Mouse (Mus musculus) B cell, adult 2 months (primary cell): ENCODE results near the gene Tnxb.

Experiments used
- DNase-seq, 2 experiments: peaks; one replicate each; pipeline ENCODE4 v3.0.0; 2022

Gene Tnxb

GRCm38 (mm10) chr17:34643944-34644343 is 26.4 kb upstream of the Tnxb start:
- DNase-seq = no peak

DNA sequence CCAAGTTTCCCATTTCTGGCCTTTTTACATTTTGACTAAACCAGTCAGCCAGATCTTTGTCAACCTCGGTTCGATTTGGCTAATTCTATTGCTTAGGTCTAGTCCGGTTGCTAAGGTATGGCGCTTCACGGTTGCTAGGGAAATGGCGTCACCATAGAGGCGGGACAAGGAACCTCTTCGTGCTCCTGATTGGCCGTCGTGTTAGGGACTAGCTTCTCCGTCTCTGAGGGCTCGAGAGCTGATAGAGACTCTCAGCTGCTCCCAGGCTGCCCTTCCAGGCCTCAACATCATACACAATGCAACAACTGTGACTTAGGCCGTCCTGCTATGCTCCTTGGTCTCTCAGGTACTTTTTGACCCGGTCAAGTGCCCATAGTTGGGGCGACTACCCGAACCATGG is 25.7 kb upstream of the Tnxb start, which contains the start of gene Fkbpl:
Gene Fkbpl, plus strand, starts transcription at position 157 of the 400 bp plus-strand sequence.
- DNase-seq = peak; percentile 96 to 97

DNA sequence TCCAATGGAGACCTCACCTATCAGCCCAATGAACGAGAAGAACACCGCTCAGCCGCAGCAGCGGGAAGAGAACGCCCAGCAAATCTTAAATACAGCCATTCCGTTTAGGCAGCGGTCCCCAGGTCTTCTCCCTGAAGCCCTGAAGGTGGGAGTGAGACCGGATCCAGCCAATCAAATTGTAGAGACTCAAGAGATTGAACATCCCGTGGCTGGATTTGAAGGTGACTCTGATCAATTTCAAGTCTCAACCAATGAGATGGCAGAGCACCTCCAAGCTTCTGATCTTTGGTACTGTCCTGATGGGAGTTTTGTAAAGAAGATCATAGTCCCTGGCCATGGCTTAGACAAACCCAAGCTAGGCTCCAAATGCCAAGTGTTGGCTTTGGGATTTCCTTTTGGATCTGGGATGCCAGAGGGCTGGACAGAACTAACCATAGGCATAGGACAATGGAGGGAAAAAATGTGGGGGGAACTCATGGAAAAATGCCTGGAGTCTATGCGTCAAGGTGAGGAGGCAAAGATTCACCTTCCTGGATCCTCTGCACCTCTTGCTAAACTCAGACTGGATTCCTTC is 25.0 kb upstream of the Tnxb start:
- no peak for DNase-seq

- DNase-seq = no peak
These were observed 24.4 kb upstream of the Tnxb start for GRCm38 (mm10) chr17:34645831-34646511.

DNA sequence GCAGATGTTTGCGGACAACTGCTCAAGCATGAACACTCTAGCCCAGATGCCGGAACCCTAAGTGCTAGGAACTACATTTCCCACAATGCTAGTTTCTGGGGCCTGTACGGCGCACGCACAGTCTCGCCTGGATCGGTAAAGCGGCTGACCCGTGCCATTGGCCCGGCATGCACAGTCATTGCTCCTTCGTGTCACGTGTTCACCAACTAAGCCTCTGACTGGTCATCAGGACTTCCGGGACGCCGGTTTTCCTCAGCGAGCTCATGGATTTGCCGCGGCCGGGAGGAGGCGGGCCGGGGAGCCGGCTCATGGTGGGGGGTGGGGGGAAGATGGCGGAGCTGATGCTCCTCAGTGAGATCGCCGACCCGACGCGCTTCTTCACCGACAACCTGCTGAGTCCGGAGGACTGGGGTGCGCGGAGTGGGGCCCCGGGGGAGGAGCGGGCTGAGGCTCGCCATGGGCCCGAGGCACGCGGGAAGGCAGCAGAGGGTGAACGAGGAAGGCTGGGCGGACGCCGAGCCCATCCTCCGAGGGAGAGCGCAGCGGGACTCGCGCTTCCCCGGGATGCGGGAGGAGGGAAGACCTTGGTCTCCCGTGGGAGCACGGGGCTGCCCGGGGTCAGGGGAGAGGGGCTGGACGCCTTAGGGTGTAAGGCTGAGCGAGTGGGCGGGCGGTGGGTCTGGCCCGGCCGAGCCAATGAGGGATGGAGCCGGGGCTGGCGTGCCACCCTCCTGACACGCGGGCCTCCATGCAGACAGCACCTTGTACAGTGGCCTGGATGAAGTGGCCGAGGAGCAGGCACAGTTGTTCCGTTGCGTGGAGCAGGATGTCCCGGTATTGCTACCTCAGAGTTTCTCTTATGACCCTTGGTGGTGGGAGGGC is 23.2 kb upstream of the Tnxb start, which contains the start of gene Atf6b:
Gene Atf6b, plus strand, starts transcription at position 241 of the 882 bp plus-strand sequence.
- peak; percentile 88 to 91 for DNase-seq

GRCm38 (mm10) chr17:34648141-34648890 is 22.0 kb upstream of the Tnxb start:
- DNase-seq = no peak

DNA sequence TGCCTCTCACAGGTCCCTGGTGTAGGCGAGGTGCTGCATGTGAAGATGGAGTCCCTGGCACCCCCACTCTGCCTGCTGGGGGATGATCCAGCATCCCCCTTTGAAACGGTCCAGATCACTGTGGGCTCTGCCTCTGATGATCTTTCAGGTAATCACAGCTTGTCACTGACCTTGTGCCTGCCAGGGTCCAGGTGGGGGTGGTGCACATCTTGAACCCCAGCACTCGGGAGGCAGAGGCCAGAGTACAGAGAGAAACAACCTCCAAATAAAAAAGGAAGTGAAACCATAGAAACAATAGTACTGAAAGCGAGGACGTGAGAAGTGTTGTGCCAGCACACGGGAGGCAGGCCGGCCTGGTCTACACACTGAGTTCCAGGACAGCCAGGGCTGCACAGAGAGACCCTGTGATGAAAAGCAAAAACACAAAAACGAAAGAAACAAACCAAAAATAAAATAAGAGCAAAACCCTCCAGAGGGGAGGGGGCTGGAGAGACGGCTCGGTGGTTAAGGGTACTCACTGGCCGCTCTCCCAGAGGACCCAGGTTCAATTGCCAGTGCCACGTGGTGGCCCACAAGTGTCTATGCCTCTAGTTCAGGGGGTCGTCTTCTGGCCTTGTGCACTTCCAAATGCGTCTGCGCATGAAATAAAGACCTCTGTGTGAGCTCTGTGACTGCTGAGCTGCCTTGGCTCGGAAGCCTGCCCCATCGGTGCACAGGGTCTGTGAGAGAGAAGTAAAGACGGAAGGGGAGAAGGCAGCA is 21.1 kb upstream of the Tnxb start:
- DNase-seq = peak; percentile 50 to 53

GRCm38 (mm10) chr17:34650781-34651180 is 19.6 kb upstream of the Tnxb start:
- DNase-seq = no peak

DNA sequence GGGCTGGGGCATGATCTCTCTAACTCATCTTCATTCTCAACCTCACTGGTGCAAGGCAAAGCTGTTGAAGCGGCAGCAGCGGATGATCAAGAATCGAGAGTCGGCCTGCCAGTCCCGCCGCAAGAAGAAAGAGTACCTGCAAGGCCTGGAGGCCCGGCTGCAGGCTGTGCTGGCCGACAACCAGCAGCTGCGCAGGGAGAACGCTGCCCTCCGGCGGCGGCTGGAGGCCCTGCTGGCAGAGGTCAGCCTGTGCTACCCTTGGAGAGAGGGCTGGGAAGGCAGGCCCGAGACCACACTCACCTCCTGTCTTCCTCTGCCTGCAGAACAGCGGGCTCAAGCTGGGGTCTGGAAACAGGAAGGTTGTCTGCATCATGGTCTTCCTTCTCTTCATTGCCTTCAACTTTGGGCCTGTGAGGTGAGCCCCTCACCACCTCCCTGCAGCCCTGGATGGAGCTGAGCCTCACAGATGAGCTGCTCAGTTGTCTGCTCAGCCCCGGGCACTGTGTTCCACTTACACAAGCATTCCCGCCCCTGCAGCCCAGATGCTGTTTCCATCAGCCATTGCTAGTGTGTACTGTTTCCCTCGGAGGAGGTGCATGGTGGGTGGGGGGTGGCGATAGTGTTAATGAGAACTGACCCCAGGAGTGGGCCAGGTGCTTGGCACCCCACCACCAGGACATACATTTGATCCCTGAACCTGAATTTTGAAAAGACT is 18.7 kb upstream of the Tnxb start:
- peak; percentile 44 to 46 for DNase-seq

DNA sequence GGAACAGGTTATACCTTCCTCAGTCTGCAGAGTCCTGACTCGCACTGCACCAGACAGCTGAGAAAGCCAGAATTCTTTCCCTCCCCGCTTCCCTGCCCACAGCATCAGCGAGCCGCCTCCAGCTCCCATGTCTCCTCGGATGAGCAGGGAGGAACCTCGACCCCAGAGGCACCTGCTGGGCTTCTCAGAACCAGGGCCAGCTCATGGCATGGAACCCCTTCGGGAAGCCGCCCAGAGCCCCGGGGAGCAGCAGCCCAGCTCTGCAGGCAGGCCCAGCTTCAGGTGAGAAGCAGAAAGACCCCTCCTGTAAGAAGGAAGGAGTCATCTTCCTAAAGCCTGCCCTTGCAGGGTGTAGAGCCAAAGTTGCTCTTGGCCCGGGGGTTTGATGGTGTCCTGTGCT is 17.8 kb upstream of the Tnxb start:
- DNase-seq = no peak

DNA sequence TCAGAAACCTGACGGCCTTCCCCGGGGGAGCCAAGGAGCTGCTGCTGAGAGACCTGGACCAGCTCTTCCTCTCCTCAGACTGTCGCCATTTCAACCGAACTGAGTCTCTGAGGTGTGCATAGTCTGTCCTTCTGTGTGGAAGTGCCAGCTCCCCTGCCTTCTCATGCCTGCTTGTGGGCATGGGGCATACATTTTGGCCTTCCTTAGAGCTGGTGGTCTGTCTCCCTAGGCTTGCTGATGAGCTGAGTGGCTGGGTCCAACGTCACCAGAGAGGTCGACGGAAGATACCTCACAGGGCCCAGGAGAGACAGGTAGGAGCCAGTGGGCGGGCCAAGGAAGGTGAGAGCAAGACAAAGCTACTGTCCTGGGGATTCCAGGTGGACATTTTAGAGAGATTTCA is 17.4 kb upstream of the Tnxb start:
- DNase-seq = no peak

DNA sequence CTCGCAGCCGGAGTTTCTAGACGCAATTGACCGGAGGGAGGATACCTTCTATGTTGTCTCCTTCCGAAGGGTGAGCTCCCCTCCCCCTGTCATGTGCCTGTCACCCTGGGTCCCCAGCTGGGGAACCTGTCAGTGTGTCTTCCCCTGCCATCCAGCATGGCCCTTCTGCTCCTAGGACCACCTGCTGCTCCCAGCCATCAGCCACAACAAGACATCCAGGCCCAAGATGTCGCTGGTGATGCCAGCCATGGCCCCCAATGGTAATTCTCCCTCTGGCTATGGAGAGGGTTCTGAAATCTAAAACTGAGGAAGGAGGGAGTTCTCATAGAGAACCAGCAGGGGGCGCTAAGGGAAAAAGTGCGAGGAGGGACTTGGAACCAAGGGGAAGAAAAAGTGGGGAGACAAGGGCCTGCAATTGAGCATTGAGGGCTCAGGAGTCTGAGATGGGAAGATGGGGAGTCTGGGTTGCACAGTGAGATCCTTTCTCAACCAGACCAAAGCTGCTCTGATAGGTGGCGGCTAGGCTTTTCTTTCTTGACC is 16.5 kb upstream of the Tnxb start:
- peak; percentile 68 to 73 for DNase-seq

- no peak for DNase-seq
These were observed 15.9 kb upstream of the Tnxb start for GRCm38 (mm10) chr17:34654392-34654791.

DNA sequence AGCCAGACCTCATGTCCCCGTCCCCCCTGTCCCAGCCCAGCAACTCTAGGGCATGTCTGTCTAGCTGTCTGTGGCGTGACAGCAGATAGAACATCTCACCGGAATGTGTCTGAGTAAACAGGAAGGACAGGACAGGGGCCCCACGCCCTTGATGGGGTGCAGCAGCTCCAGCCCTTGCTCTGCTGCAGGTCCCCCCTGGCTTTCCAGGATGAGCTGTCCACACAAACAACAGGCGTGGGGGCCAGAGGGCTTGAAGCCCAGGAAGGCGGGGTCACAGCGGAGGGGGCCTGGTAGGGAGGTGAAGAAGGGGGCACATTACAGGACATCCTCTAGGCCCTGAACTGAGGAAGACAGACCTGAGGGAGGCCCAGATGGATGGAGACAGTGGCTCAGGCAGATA is 15.2 kb upstream of the Tnxb start:
- no peak for DNase-seq

DNA sequence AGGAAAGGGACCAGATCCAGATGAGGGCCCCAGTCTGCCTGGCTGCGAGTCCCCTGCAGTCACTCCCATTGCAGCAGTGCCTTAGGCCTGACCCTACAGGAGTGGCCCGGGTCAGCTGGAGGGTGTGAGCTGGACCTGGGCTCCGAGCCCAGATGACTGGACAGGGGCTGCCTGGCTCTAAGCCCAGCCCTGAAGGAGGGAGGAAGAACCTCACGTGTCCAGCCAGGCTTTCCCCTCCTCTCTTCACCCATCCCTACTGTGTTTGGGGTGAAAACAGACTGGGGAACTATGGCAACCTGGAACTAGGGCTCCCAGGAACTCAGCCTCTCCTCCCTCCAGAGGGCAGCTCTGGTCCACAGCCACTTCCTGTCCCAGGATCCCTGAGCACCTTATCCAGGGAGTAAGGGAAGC is 14.7 kb upstream of the Tnxb start:
- DNase-seq = no peak

GRCm38 (mm10) chr17:34656666-34657065 is 13.7 kb upstream of the Tnxb start:
- DNase-seq = no peak

DNA sequence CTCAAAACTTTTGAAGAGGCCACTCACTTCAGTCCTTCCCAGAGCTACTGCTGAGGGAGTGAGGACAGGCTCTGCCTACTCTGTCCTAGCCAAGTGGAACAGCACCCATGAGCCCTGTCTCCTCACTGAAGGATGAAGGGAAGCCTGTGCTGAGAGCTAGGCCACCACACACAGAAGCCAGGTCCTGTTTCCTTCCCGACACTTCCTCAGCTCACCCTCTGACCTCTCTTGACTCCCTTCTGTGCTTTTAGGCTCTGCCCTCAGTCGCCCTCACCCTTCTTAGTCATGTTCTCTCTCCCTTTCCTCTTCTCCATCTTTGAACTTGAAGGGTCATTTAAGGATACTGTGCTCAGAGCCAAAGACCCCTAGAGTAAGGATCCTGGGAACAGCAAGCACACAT is 13.1 kb upstream of the Tnxb start:
- DNase-seq = no peak

DNA sequence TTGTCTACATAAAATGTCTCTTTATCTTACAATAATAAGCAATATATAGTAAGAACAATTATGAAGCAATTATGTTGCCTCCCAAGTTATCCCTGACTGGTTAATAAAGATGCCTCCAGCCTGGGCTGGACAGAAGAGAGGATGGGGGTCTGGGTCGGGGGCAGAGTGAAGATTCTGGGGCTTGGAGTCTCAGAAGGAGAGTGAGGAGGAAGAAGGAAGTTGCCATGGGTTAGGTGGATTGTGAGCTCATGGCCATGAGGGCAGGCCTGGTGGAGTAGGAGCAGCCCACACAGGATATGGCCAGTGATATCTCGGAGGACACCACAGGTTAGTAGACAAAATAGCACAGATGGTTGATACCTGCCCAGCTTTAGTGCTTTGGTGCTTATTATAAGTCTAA is 12.2 kb upstream of the Tnxb start:
- no peak for DNase-seq

DNA sequence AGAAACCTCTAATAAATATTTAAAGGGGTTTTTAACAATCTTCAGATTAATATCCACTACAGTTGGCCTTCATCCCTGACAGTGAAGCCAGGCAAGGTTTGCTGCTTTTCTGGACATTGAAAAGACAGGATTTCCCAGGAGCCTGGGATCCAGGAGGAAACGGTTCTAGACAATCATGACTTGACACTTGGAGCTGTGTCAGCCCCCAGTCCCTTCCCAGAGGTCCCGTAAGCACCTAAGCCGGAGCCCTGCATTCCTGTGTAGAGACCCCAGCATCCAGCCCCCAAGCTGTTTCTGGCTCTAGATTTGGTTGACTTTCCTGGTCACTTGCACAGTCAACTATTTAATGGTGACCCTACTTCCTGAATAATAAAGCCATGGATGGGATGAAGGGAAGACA is 11.7 kb upstream of the Tnxb start:
- DNase-seq = no peak

DNA sequence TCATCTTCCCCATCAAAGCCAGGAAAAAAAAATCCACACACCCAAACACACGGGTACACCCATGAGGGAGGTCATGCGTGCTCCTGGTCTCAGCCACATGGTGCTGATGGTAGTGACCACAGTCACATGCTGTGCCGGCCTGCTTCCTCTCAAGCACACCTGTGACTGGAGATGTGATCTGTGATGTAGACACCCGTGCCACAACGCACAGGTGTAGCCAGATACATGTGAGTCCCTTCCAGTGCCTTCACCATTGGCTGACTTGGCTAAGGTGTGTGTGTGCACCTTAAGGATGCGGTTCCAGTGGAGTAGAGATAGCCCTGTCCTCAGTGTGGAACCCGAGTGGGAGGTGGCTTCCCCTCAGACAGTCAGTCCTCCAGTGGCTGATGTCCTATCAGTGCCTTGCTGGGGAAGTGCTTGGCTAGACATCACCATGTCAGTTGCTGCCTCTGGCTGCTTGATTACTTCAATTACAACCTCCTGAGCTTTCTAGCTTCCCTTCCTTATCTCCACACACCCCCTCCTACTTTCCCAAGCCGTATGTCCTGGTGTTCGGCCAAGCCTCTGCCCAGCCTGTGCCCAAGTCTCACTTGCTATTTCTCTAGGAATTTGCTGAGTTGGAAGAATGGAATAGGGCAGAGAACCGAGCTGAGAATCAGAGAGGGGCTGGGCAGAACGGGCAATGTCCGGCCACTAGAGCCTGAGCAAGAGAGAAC is 11.0 kb upstream of the Tnxb start:
- DNase-seq = no peak

DNA sequence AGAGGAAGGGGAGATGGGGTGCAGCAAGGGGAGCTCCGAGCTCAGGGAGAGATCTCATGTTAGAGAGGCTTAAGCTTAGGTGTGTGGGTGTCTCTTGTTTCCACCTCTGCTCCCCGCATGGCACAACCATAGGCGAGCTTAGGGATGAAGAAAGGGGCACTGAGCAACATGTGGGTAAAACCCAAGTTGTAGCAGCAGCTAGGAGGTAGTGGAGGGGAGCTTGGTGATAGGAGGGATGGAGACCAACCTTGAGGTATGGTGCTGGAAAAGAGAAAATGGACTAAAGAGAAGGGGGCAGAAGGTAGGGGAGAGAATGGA is 10.5 kb upstream of the Tnxb start:
- no peak for DNase-seq
